ENCODE assay signal across 8 mouse cellular contexts in the genomic region with DNA sequence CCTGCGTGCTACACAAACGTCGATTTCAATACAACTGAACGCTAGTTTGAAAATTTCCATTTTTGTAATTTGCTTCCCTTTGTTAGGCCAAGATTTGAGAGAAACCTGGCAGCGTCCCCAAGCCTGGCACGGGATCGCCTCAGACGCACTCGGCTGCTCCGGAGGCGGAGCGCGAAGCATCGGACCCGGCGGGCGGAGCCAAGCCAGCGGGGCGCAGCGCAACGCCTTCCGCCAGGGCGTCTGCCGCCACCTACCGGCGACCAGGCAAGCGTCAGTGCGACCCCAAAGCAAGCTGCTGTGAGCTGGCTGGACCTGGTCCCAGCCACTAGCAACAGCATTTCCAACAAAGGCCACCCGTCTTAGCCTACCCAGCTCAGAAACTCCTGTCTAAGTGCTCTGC.
A peak's percentile ranks its signal among the peaks of the same experiment; 100 is the strongest.
DNase-seq lines count a peak whose midpoint lies in the region; ATAC-seq lines count a peak whose summit lies in the region.

No protein-coding gene starts in this region.

- H3K9me3 ChIP-seq in heart, embryonic 14.5 days (ENCODE audit: control insufficient read depth, low read length) = no peaks in the 10 kb centered on the region
- no peaks in the 10 kb centered on the region for H3K9me3 ChIP-seq in liver, embryonic 12.5 days (replicated peaks)

- H3K4me3 ChIP-seq in brown adipose tissue, adult 24 weeks (ENCODE audit: insufficient read depth, low read depth, low read length) = peak overlapping the region; percentile 47
- peak overlapping the region; percentile 43 to 51 for H3K4me3 ChIP-seq in heart, embryonic 14.5 days (ENCODE audit: control insufficient read depth in 1 of 2, insufficient read depth in 1 of 2, low read depth in 1 of 2, low read length in 2 of 2)
- H3K4me3 ChIP-seq in liver, embryonic 12.5 days = peak overlapping the region; percentile 46

- WGBS in heart, embryonic 14.5 days = under 1% methylated on average over 29 of the region's 29 CpGs
- under 1% methylated on average over 29 of the region's 29 CpGs for WGBS in liver, embryonic 12.5 days (ENCODE audit: insufficient replicate concordance)

- H3K27me3 ChIP-seq in heart, embryonic 14.5 days (ENCODE audit: control insufficient read depth, insufficient read depth, low read length) = no peaks in the 10 kb centered on the region
- H3K27me3 ChIP-seq in liver, embryonic 12.5 days (replicated peaks) = peaks cover 37% of the 10 kb centered on the region
- no peaks in the 10 kb centered on the region for H3K27me3 ChIP-seq in splenic B cell, adult 2 months (ENCODE audit: control insufficient read depth, insufficient read depth, low read length, poor library complexity, severe bottlenecking)

- peak overlapping the region; percentile 80 for H3K9ac ChIP-seq in heart, embryonic 14.5 days (ENCODE audit: low read length)
- no peak overlapping the region for H3K9ac ChIP-seq in liver, embryonic 12.5 days

- H3K36me3 ChIP-seq in heart, embryonic 14.5 days (ENCODE audit: control insufficient read depth, insufficient read depth, low read length) = no peaks in the 10 kb centered on the region
- H3K36me3 ChIP-seq in liver, embryonic 12.5 days = no peaks in the 10 kb centered on the region
- H3K36me3 ChIP-seq in splenic B cell, adult 2 months (ENCODE audit: control insufficient read depth, insufficient read depth, low read length, poor library complexity, severe bottlenecking) = no peaks in the 10 kb centered on the region

- peak; percentile 93 for DNase-seq in CD4-positive, CD25-positive, alpha-beta regulatory T cell, adult 2 months (ENCODE audit: low read depth, low spot score)
- DNase-seq in fibroblast of lung, adult 2 months (ENCODE audit: low read depth) = peak; percentile 82
- peak; percentile 96 for DNase-seq in kidney, postnatal 14 days
- DNase-seq in naive thymus-derived CD4-positive, alpha-beta T cell, adult 2 months (ENCODE audit: low read depth) = peak; percentile 87
- DNase-seq in splenic B cell, adult 2 months (ENCODE audit: low read depth, low spot score) = peak; percentile 89

- H3K4me1 ChIP-seq in brown adipose tissue, adult 24 weeks (ENCODE audit: control insufficient read depth, insufficient read depth, insufficient read length, low read length) = peaks cover 6% of the 10 kb centered on the region; the same call in 1 of the 2 replicates
- H3K4me1 ChIP-seq in heart, embryonic 14.5 days (ENCODE audit: control insufficient read depth in 2 of 2, insufficient read depth in 2 of 2, low read length in 2 of 2) = peaks cover 5 to 14% of the 10 kb centered on the region in 2 experiments
- H3K4me1 ChIP-seq in liver, embryonic 12.5 days = 0 out of 2 replicates have a peak, but pooled peaks cover 4% of the 10 kb centered on the region

- peak overlapping the region; percentile 81 for H3K27ac ChIP-seq in brown adipose tissue, adult 24 weeks (replicated peaks; ENCODE audit: low read depth, low read length)
- H3K27ac ChIP-seq in heart, embryonic 14.5 days (replicated peaks in 1 of 2; ENCODE audit: control insufficient read depth in 1 of 2, insufficient read depth in 1 of 2, low read depth in 2 of 2, low read length in 2 of 2) = peak overlapping the region; percentile 73 to 83; a peak in 3 of 4 replicates
- H3K27ac ChIP-seq in liver, embryonic 12.5 days = no peak overlapping the region

- peak overlapping the region; percentile 94 for H3K4me2 ChIP-seq in heart, embryonic 14.5 days (ENCODE audit: low read length)
- peak overlapping the region; percentile 67 for H3K4me2 ChIP-seq in liver, embryonic 12.5 days

- ATAC-seq in heart, embryonic 14.5 days (ENCODE audit: insufficient number of reproducible peaks, insufficient read depth, low FRiP score, low read depth) = peak; percentile 88
- ATAC-seq in liver, embryonic 12.5 days = peak; percentile 72
